Mouse (Mus musculus) kidney, postnatal 4 days (tissue): ENCODE results near the gene Id1.
A peak's percentile ranks its signal among the peaks of the same experiment; 100 is the strongest.

Source experiments
- DNase-seq, 2 experiments: peaks; one replicate each; pipeline ENCODE4 v3.0.0; 2021; ENCODE audit warnings: mixed read lengths in 2 of 2

Gene Id1

GRCm38 (mm10) chr2:152785446-152786350 lies 49.6 kb downstream of the Id1 start:
- DNase-seq, result peak; percentile 63 to 75
